Mouse (Mus musculus): ENCODE measurements around the gene Gm17622. TPM values are rescaled to one million over a fixed set of nuclear protein-coding genes. Genes with fewer than 3 reads are reported as not detected.

The Gm17622 gene
- polyA plus RNA-seq, 1 experiment from 2014 or later = not detected

DNA sequence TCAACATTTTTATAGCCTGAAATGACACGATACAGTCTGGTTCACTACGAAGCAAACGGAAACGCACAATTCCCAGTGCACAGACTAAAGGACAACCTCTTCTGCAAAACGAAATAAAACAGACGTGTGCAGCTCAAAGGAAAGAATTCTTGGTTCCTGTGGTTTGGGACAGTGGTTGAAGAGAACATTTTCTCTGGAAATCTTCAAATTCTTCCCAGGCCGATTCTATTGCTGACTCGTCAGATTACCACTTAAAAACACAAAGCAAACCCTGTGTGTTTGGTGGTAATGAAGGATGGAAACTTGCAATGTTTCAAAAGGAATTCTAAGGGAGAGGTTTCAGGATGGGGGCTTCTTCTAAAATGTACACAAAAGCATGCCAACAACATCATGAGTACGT lies 39.5 kb downstream of the Gm17622 start:
- ATAC-seq (ENCODE audit: insufficient number of reproducible peaks, low FRiP score) = no peak
- no peaks in the 10 kb centered on the region for H3K27me3 ChIP-seq (replicated peaks)
- H3K4me2 ChIP-seq = no peak overlapping the region
- WGBS = 92% methylated on average over 9 of the region's 9 CpGs
- H3K36me3 ChIP-seq = peaks cover 3% of the 10 kb centered on the region
- no peaks in the 10 kb centered on the region; the same call in 1 of the 2 replicates for H3K4me1 ChIP-seq (replicated peaks)
- H3K9me3 ChIP-seq (replicated peaks) = peaks cover 6% of the 10 kb centered on the region; the same call in 1 of the 2 replicates
- H3K4me3 ChIP-seq = no peak overlapping the region
- no peak overlapping the region for H3K9ac ChIP-seq
- H3K27ac ChIP-seq (ENCODE audit: poor library complexity, severe bottlenecking) = no peak overlapping the region

DNA sequence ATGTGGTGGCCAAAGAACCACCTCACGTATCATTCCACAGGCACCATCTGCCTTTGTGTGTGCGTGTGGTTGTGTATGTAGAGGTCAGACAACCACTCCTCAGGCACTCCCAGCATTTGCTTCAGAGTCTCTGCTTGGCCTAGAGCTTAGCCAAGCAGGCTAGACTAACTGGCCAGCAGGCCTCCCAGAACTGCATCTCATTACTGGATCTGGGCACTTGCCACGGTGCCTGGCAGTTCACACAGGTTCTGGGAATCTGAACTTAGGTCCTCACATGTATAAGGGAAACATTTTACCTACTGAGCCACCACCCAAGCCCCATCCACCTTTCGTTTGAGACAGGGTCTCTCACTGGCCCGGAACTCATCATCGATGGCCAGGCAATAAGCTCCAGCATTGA lies 41.6 kb downstream of the Gm17622 start:
- ATAC-seq (ENCODE audit: insufficient number of reproducible peaks, low FRiP score) = no peak
- H3K9ac ChIP-seq = no peak overlapping the region
- peaks cover 6% of the 10 kb centered on the region; the same call in 1 of the 2 replicates for H3K9me3 ChIP-seq (replicated peaks)
- no peak overlapping the region for H3K4me3 ChIP-seq
- H3K27me3 ChIP-seq (replicated peaks) = no peaks in the 10 kb centered on the region
- H3K4me2 ChIP-seq = no peak overlapping the region
- 87% methylated on average over 6 of the region's 6 CpGs for WGBS
- peaks cover 3% of the 10 kb centered on the region for H3K36me3 ChIP-seq
- H3K4me1 ChIP-seq (replicated peaks) = no peaks in the 10 kb centered on the region; the same call in 1 of the 2 replicates
- no peak overlapping the region for H3K27ac ChIP-seq (ENCODE audit: poor library complexity, severe bottlenecking)

DNA sequence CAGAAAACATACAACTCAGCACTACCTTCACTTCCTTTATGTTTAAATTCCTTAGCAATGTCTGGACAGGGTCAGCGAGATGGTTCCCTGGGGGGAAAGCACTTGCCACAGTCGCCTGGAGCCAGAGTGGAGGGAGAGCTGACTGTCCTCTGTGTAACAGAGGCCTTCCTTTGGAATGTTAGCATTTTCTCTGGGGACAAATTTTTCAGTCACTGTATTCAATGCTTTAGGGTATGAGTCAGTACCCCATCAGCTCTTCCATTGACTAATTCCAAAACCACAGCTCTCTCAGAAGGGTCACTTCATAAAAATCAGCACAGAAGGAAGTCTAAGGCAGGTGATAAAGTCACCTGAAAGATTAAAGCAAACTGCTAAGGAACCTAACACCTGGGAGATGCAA lies 43.2 kb downstream of the Gm17622 start:
- Histone ChIP-seq H3K27ac (ENCODE audit: poor library complexity, severe bottlenecking) (no peak overlapping the region), H3K9me3 (replicated peaks) (peaks cover 6% of the 10 kb centered on the region; the same call in 1 of the 2 replicates), H3K36me3 (peaks cover 3% of the 10 kb centered on the region), H3K9ac (no peak overlapping the region), H3K4me3 (no peak overlapping the region), H3K4me2 (no peak overlapping the region), H3K27me3 (replicated peaks) (no peaks in the 10 kb centered on the region), H3K4me1 (replicated peaks) (no peaks in the 10 kb centered on the region; the same call in 1 of the 2 replicates)
- no peak for ATAC-seq (ENCODE audit: insufficient number of reproducible peaks, low FRiP score)
- 47% methylated on average over 2 of the region's 2 CpGs for WGBS

DNA sequence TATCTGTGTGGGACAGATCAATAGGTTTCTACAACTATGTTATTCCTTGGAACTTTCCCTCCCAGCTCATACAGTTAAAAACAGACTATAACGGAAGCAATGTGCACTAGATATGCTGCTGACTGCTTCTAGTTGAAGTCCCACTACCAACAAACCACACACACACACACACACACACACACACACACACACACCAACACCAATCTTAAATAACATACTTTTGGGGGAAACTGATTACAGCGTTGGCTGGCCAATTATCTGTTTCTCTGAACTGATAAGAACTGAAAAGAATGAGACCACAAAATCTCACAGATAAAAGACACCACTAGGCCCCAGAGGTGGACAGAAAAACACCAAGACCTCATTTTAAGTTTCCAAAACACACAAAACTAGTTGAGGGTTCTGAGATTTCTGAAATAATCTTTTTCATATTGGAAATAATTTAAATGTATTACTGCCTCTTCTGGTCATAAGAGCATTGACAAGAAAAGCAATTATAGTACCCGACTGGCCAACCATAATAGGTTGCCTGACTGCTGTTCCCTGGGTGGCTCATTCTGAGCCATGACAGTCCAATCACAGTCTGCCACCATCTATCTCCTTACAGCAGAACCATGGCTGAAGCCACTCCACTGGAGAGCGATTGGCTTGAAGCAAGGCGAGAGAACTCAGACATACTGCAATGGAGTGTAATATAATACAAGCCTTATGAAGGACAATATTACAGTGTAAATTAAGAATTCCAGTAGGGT lies 46.5 kb downstream of the Gm17622 start:
- H3K9me3 ChIP-seq (replicated peaks) = no peaks in the 10 kb centered on the region
- H3K9ac ChIP-seq = no peak overlapping the region
- ATAC-seq (ENCODE audit: insufficient number of reproducible peaks, low FRiP score) = no peak
- no peak overlapping the region for H3K4me3 ChIP-seq
- no peak overlapping the region for H3K4me2 ChIP-seq
- no peaks in the 10 kb centered on the region; the same call in 1 of the 2 replicates for H3K4me1 ChIP-seq (replicated peaks)
- H3K27me3 ChIP-seq (replicated peaks) = no peaks in the 10 kb centered on the region
- no peak overlapping the region for H3K27ac ChIP-seq (ENCODE audit: poor library complexity, severe bottlenecking)
- no peaks in the 10 kb centered on the region for H3K36me3 ChIP-seq
- WGBS = 53% methylated on average over 5 of the region's 5 CpGs

DNA sequence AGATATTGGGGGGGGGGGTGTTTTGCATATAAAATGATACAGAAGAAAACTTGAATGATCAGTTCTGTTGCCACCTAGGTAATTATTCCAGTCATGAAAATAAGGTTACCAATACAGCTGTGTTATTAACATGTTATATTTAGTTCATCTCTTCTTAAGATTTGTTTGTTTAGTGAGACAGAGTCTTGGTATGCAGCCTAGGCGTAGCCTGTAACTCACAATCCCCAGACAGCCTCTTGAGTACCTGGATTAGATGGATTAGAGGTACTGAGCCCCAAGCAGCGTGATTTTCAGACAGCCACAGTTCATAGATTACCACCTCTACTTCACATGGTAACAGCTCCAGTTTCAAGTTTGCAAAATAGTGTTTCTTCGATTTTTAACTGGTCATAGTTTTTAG lies 47.6 kb downstream of the Gm17622 start:
- no peak for ATAC-seq (ENCODE audit: insufficient number of reproducible peaks, low FRiP score)

More for the DNA sequence above, 47.6 kb downstream of the Gm17622 start:
- Histone ChIP-seq H3K27ac (ENCODE audit: poor library complexity, severe bottlenecking) (no peak overlapping the region), H3K4me2 (no peak overlapping the region), H3K36me3 (no peaks in the 10 kb centered on the region), H3K4me1 (replicated peaks) (no peaks in the 10 kb centered on the region; the same call in 1 of the 2 replicates), H3K9ac (no peak overlapping the region), H3K4me3 (no peak overlapping the region), H3K27me3 (replicated peaks) (no peaks in the 10 kb centered on the region), H3K9me3 (replicated peaks) (no peaks in the 10 kb centered on the region)
- WGBS = 80% methylated on average over 3 of the region's 3 CpGs

Other genes with a start within 250 kb of the Gm17622 start
- gene Poc5, start 102.4 kb upstream of the Gm17622 start, polyA plus RNA-seq (2016; fragmentation: Nextera tagmentation; extraction: Ambion mirVana) = 13.7 and 14.1 TPM in 2 replicates
- 0.37 and 0.56 TPM in 2 replicates for gene Ankdd1b, start 19.5 kb upstream of the Gm17622 start, polyA plus RNA-seq (2016; fragmentation: Nextera tagmentation; extraction: Ambion mirVana)
- gene Polk, start 51.8 kb downstream of the Gm17622 start, polyA plus RNA-seq (2016; fragmentation: Nextera tagmentation; extraction: Ambion mirVana) = 8.6 TPM in 2 replicates
- 9.0 and 9.7 TPM in 2 replicates for gene Col4a3bp, start 51.9 kb downstream of the Gm17622 start, polyA plus RNA-seq (2016; fragmentation: Nextera tagmentation; extraction: Ambion mirVana)
- gene Hmgcr, start 180.2 kb downstream of the Gm17622 start, polyA plus RNA-seq (2016; fragmentation: Nextera tagmentation; extraction: Ambion mirVana) = 53.3 and 57.5 TPM in 2 replicates

Data from heart, embryonic 12.5 days (tissue).